Mouse (Mus musculus) heart, embryonic 10.5 days (tissue): ENCODE measurements around the gene Tbx10. TPM values are rescaled to one million over a fixed set of nuclear protein-coding genes. Genes with fewer than 3 reads are reported as not detected.
A peak's percentile ranks its signal among the peaks of the same experiment; 100 is the strongest.

Experiments
- DNase-seq: peaks from one replicate; pipeline ENCODE4 v3.0.0-alpha.2; 2017; ENCODE audit warnings: low spot score
- H3K27ac ChIP-seq: fragments of 300-500 bp; sonication (generic); 2 replicates; pipeline ENCODE4 v1.5.1; 2016; ENCODE audit warnings: mild to moderate bottlenecking
- H3K27me3 ChIP-seq: fragments of 300-500 bp; sonication (generic); 2 replicates; pipeline ENCODE4 v1.6.1; 2016; ENCODE audit warnings: mild to moderate bottlenecking; ENCODE audit not compliant: poor library complexity, insufficient read depth, severe bottlenecking
- H3K36me3 ChIP-seq: fragments of 300-500 bp; sonication (generic); 2 replicates; pipeline ENCODE4 v1.6.1; 2016; ENCODE audit warnings: mild to moderate bottlenecking, moderate library complexity
- H3K4me1 ChIP-seq: fragments of 300-500 bp; sonication (generic); 2 replicates; pipeline ENCODE4 v1.6.1; 2016; ENCODE audit warnings: mild to moderate bottlenecking
- H3K4me3 ChIP-seq: fragments of 300-500 bp; sonication (generic); 2 replicates; pipeline ENCODE4 v1.5.1; 2016; ENCODE audit warnings: mild to moderate bottlenecking, moderate library complexity
- H3K9me3 ChIP-seq: fragments of 300-500 bp; sonication (generic); 2 replicates; pipeline ENCODE4 v1.6.1; 2016; ENCODE audit warnings: mild to moderate bottlenecking, moderate library complexity
- WGBS: fragments of 180-500 bp; shearing (Covaris S2); methylation state at CpG from one replicate; pipeline ENCODE4 v1.1.7; 2016; 5-methylcytosine and 5-hydroxymethylcytosine counted together
- polyA plus RNA-seq: library from polyadenylated mRNA; unstranded; fragments of >200 nt; fragmentation: Nextera tagmentation; extraction: Ambion mirVana; gene quantifications from 2 replicates; pipeline ENCODE4 v1.2.1, GENCODE M21; 2016

Tbx10 gene
- polyA plus RNA-seq, 1 experiment from 2014 or later = 0.45 TPM

DNA sequence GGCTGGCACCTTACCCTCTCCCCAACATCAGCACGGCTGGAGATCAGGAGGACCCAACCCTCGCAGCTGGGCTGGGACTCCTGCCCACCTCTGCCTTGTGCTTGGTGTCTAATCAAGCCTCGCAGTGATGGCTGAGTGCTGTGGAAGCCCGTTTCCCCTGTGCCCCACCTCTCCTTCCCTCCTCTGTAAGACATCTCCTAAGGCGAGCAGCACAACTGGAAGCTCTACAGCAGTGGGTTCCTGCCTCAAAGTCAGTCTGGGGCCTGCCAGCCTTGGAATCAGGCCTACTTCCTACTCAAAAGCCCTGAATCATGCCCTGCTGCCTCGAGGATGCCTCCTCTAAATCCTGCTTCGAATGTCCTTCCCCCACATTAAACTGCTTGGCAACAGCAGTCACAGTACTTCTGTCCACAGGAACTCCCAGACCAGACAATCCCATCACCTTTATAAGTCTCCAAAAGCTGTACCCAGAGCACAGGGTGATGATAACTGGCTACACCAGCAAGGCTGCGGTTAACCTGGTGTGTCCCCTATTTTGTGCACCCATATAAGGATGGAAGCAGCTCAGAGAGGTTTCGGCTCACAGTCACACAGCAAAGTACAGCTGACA lies 6.7 kb downstream of the Tbx10 start:
- 76% methylated on average over 9 of the region's 9 CpGs for WGBS

DNA sequence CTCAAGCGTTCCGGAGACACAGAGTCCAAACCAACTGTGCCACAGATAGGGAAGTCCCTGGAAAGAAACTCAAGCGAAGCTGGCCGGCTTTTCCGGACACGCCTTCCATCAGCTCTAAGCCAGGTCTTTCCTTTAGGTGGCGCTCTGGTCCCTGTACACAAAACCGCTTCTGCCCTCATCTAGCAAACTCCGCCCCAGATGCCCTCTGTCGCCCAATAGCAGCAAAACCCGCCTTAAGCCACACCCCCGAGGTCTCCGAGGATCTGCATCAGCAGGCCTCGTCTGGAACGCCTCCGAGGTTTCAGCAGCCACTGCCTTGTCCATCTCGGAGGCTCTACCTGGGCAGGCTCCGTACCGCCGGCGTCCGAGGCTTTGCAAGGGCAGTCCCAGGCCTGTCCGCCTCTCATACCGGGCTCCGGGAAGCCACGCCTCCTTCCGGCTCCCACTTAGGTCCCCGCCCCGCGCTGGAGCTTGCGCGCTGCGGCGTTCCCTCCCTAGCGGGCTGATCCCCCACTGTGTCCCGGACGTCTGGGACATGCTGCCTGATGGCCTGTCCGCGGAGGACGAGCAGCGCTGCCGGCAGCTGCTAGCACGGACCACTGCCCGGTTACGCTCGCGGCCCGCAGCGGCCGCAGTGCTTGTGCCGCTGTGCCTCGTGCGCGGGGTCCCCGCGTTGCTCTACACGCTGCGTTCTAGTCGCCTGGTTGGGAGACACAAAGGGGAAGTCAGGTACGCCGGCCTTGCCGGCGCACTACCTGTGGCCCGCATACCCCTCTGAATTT lies 7.8 kb downstream of the Tbx10 start, which contains the start of the genes Nudt8 and Gm49405:
Nudt8 (plus strand) TSS at position 462 of the 782 bp plus-strand sequence.
Gm49405 (plus strand) TSS at position 508 of the 782 bp plus-strand sequence.
- 0 out of 2 replicates have a peak, but pooled peaks cover 7% of the 10 kb centered on the region for H3K27me3 ChIP-seq
- peak; percentile 99 for DNase-seq
- H3K36me3 ChIP-seq = peaks cover 17% of the 10 kb centered on the region
- H3K27ac ChIP-seq = peak within 1 kb of the TSS; percentile 97
- H3K4me1 ChIP-seq = peaks cover 62% of the 10 kb centered on the region
- under 1% methylated on average over 64 of the region's 64 CpGs for WGBS
- H3K4me3 ChIP-seq = peak within 1 kb of the TSS; percentile 82
- H3K9me3 ChIP-seq = no peaks in the 10 kb centered on the region

More for the DNA sequence above, 6.7 kb downstream of the Tbx10 start:
- Histone ChIP-seq H3K4me1 (peaks cover 51% of the 10 kb centered on the region), H3K27ac (peak overlapping the region; percentile 97; the same call in 1 of the 2 replicates), H3K36me3 (peaks cover 6% of the 10 kb centered on the region), H3K4me3 (peak overlapping the region; percentile 82), H3K9me3 (no peaks in the 10 kb centered on the region), H3K27me3 (0 out of 2 replicates have a peak, but pooled peaks cover 7% of the 10 kb centered on the region)
- DNase-seq = no peak

DNA sequence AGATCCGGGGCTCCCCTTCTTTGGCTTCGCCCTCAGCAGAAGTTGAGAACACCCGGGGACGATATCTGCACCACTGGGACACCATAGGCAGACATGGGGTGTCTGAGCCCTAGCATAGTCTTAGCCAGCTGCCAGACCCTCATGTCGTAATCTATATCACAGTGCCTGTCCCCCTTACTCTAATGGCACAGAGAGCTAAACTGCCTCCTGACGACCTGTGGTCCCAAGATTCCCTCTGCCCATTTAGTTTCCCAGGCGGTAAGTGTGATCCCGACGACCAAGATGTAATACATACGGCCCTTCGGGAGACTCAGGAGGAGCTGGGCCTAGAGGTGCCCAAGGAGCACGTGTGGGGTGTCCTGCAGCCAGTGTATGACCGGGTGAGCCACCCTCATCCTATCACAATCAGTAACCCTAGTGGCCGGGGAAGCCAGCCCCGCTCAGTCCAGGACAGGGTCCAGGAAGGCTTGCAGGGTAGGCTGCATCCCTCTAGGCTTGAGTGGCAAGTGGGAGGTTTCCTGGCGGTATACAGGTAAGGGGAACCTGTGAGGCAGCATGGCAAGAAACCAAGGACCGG lies 8.5 kb downstream of the Tbx10 start:
- Histone ChIP-seq H3K4me3 (peak overlapping the region; percentile 82), H3K9me3 (no peaks in the 10 kb centered on the region), H3K27ac (peak overlapping the region; percentile 97), H3K36me3 (peaks cover 23% of the 10 kb centered on the region), H3K27me3 (0 out of 2 replicates have a peak, but pooled peaks cover 7% of the 10 kb centered on the region), H3K4me1 (peaks cover 64% of the 10 kb centered on the region)
- 19% methylated on average over 17 of the region's 17 CpGs for WGBS
- DNase-seq = no peak

DNA sequence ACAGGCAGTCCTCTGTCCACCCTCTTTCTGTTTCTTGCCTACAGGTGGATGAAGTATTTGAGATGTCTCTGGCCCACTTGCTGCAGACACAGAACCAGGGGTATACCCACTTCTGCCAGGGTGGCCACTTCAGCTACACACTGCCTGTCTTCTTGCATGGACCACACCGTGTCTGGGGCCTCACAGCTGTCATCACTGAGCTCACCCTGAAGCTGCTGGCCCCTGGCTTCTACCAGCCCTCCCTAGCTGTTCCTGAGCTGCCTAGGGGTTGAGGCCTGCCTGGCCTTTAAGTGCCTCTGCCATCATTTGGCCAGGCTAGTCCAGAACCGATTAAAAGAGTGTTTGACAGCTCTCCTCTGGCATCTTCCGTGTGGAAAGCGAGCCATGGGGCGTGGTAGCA lies 9.2 kb downstream of the Tbx10 start:
- Histone ChIP-seq H3K9me3 (no peaks in the 10 kb centered on the region), H3K27me3 (0 out of 2 replicates have a peak, but pooled peaks cover 7% of the 10 kb centered on the region), H3K4me3 (peak overlapping the region; percentile 82), H3K36me3 (peaks cover 30% of the 10 kb centered on the region), H3K27ac (peak overlapping the region; percentile 97), H3K4me1 (peaks cover 63% of the 10 kb centered on the region)
- no peak for DNase-seq
- WGBS = 71% methylated on average over 5 of the region's 5 CpGs

DNA sequence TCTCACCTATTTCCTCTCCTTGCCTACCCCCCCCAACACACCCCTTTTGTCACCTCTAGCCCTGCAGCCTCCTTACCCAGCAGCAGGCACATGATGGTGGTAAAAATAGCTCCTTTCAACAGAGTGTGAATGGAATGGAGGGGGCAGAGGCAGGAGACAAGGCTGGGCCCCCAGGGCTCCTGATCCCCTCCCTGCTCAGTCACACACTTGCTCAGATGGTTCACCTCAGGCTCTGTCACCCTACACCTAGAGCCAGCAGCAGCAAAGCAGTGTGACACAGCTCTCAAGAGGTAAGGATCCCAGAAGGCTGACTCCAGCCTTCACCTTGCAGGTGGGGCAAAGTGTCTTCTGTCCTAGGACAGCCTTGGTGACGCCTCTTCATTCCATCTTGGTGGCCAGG lies 10.6 kb downstream of the Tbx10 start, which contains the start of gene Doc2g:
Doc2g (plus strand) TSS at position 202 of the 400 bp plus-strand sequence.
- peaks cover 57% of the 10 kb centered on the region for H3K4me1 ChIP-seq
- H3K27me3 ChIP-seq = 0 out of 2 replicates have a peak, but pooled peaks cover 7% of the 10 kb centered on the region
- 63% methylated on average over 1 of the region's 1 CpGs for WGBS
- H3K9me3 ChIP-seq = no peaks in the 10 kb centered on the region
- peaks cover 44% of the 10 kb centered on the region for H3K36me3 ChIP-seq
- H3K27ac ChIP-seq = peak within 1 kb of the TSS; percentile 97
- no peak for DNase-seq
- H3K4me3 ChIP-seq = peak within 1 kb of the TSS; percentile 82

DNA sequence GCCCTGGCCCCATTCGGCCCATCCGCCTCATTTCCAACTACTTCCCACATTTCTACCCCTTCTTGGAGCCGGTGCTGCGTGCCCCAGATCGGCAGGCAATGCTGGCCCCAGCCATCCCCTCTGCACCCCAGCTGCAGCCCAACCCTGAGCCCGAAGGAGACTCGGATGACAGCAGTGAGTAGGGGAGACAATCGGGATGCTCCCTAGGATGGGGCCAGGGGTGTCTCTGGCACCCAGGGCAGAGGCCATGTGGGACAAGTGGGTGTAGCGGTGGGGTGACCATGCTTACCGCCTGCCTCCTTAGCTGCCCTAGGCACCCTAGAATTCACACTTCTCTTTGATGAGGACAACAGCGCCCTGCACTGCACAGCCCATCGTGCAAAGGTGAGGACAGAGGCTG lies 11.1 kb downstream of the Tbx10 start:
- H3K36me3 ChIP-seq = peaks cover 49% of the 10 kb centered on the region

DNA sequence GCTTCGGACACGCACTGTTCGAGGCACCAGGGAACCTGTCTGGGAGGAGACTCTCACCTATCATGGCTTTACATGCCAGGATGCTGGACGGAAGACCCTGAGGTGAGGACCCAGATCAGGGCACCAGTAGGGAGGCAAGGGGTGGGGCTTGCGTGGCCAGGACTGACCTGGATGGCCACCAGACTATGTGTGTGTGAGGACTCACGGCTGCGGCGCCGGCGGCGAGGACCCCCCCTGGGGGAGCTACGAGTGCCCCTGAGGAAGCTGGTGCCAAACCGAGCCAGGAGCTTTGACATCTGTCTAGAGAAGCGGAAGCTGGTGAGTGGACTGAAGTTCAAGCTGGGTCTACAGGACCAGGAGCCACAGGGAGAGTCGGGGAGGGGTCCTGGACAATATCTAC lies 11.8 kb downstream of the Tbx10 start:
- Histone ChIP-seq H3K4me1 (peaks cover 51% of the 10 kb centered on the region), H3K36me3 (peaks cover 56% of the 10 kb centered on the region), H3K27me3 (0 out of 2 replicates have a peak, but pooled peaks cover 2% of the 10 kb centered on the region), H3K9me3 (no peaks in the 10 kb centered on the region), H3K27ac (peak overlapping the region; percentile 97), H3K4me3 (peak overlapping the region; percentile 30; the same call in 1 of the 2 replicates)
- WGBS = 82% methylated on average over 15 of the region's 15 CpGs
- DNase-seq = no peak

More for the DNA sequence above, 11.1 kb downstream of the Tbx10 start:
- Histone ChIP-seq H3K27me3 (0 out of 2 replicates have a peak, but pooled peaks cover 7% of the 10 kb centered on the region), H3K4me1 (peaks cover 53% of the 10 kb centered on the region), H3K27ac (peak overlapping the region; percentile 97), H3K9me3 (no peaks in the 10 kb centered on the region), H3K4me3 (peak overlapping the region; percentile 30)
- 70% methylated on average over 12 of the region's 12 CpGs for WGBS
- DNase-seq = no peak

DNA sequence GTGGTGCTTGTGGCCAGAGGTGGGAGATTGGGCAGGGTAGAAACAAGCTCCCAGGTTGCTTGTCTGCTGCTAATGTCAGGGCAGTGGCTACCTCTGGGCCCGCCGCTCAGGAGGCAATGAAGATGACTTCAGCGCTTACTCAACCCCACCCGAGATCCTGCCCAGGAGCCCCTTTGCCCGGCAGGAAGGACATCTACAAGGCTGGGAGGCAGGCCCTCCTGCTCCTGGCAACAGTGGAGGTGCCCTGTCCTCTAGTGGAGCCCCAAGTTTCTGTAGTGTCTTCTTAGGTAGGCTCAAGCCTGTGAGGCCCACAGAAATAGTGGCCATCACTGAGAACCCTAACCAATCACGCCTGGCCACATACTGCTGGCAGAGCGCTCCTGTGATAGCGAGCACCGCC lies 12.5 kb downstream of the Tbx10 start:
- Histone ChIP-seq H3K4me3 (0 out of 2 replicates have a peak overlapping the region, but pooled peaks have one; percentile 30), H3K27ac (no peak overlapping the region), H3K9me3 (no peaks in the 10 kb centered on the region), H3K4me1 (peaks cover 46% of the 10 kb centered on the region), H3K27me3 (no peaks in the 10 kb centered on the region), H3K36me3 (peaks cover 64% of the 10 kb centered on the region)
- DNase-seq = no peak
- 85% methylated on average over 9 of the region's 9 CpGs for WGBS

DNA sequence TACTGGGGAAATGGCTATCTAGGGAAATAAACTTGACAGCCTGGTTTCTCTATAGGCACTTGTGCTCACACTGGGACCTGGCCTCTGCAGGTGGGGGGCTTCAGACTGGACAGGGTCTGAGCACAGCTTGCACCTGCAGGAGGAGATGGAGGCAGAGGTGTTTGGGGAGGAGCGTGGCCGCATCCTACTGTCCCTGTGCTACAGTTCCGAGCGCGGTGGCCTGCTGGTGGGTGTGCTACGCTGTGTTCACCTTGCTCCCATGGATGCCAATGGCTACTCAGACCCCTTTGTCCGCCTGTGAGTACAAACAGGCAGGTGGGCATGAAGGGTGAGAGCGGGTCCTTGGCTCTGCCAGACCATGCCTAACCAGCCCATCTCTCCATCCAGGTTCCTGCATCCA lies 13.4 kb downstream of the Tbx10 start:
- WGBS = 93% methylated on average over 8 of the region's 8 CpGs
- no peak overlapping the region for H3K4me3 ChIP-seq
- no peak overlapping the region for H3K27ac ChIP-seq
- peaks cover 67% of the 10 kb centered on the region for H3K36me3 ChIP-seq
- H3K9me3 ChIP-seq = no peaks in the 10 kb centered on the region
- DNase-seq = no peak
- peaks cover 43% of the 10 kb centered on the region for H3K4me1 ChIP-seq
- no peaks in the 10 kb centered on the region for H3K27me3 ChIP-seq

DNA sequence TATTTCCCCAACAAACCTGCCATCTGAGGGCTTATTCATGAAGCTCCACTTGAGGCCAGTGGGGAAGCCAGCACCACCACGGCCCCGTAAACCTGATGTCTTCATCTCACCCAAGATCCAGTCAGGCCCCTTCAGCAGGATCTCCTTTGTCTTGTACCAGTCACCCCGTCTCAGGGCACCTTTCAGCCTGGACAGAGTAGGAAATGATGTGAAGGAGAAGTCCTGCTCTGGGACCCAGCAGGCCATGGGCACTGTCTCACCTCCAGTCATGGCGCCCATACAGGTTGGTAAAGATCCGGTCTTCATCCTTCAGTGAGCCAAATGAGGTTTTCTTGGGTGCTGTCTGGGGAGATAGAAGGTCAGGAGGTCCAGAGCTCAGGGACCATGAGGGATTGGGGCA lies 18.5 kb downstream of the Tbx10 start:
- Histone ChIP-seq H3K4me1 (peaks cover 28% of the 10 kb centered on the region), H3K27me3 (no peaks in the 10 kb centered on the region), H3K4me3 (peak overlapping the region; percentile 94; the same call in 1 of the 2 replicates), H3K27ac (no peak overlapping the region), H3K9me3 (no peaks in the 10 kb centered on the region), H3K36me3 (peaks cover 43% of the 10 kb centered on the region)
- 91% methylated on average over 5 of the region's 5 CpGs for WGBS
- DNase-seq = no peak

DNA sequence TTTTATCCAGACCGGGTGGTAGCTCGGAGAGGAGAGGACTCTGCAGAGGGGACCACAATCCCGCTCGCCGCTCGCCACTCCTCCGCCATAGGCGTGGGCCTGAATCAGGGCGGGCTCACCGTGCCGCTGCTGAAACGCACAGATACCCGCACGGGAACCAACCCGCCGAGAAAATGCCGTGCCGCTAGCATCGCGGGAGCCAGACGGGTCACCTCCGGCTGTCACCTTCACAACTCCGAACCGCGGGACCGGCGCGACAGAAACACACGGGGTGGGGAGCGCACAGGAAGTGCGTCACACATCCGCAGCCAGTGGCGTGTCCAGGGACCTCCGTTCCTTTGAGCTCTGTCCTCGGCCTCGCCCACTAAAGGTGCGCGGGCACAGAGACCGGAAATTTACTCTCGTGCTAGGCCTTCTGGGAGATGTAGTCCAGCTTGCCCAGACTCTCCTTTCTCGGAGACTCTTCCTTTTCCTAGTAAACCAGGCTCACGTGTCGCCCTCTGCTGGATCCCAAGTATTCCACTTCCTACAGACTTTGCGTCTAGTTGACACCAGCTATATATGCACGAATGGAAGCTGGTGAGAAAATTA lies 20.0 kb downstream of the Tbx10 start, which contains the start of gene Ndufv1:
Ndufv1 (minus strand) TSS at position 375 of the 591 bp plus-strand sequence.
- H3K27ac ChIP-seq = peak within 1 kb of the TSS; percentile 93
- H3K4me1 ChIP-seq = peaks cover 28% of the 10 kb centered on the region
- peak within 1 kb of the TSS; percentile 94 for H3K4me3 ChIP-seq
- peak; percentile 99 for DNase-seq
- under 1% methylated on average over 45 of the region's 45 CpGs for WGBS
- H3K27me3 ChIP-seq = no peaks in the 10 kb centered on the region
- no peaks in the 10 kb centered on the region for H3K9me3 ChIP-seq
- H3K36me3 ChIP-seq = peaks cover 29% of the 10 kb centered on the region

DNA sequence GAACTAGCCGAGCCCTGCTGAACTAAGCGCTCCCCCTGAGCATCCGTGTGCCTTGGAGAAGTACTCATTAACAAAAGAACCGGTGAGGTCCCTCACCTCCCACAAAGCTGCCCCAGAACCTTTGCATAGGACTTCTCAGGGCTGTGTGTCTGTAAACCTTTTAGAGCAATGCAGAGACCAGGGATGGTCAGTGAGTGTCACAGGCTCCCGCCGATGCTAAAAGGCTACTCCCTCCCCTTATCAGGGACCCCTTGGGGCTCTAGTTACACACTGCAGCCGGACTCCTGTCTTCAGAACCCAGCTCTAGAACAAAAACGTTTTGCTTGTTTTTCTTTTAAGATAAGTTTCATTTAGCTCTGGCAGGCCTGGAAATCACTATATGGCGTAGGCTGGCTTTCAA lies 20.5 kb downstream of the Tbx10 start:
- Histone ChIP-seq H3K27ac (peak overlapping the region; percentile 80), H3K27me3 (no peaks in the 10 kb centered on the region), H3K4me3 (peak overlapping the region; percentile 94), H3K36me3 (peaks cover 24% of the 10 kb centered on the region), H3K4me1 (peaks cover 28% of the 10 kb centered on the region), H3K9me3 (no peaks in the 10 kb centered on the region)
- no peak for DNase-seq
- 6% methylated on average over 9 of the region's 9 CpGs for WGBS
